Mouse (Mus musculus) heart, adult 11 months (tissue): ENCODE data around the gene Sugt1.

Experiments used
- DNase-seq: peaks from one replicate; pipeline ENCODE4 v3.0.0; 2022

The Sugt1 gene

DNA sequence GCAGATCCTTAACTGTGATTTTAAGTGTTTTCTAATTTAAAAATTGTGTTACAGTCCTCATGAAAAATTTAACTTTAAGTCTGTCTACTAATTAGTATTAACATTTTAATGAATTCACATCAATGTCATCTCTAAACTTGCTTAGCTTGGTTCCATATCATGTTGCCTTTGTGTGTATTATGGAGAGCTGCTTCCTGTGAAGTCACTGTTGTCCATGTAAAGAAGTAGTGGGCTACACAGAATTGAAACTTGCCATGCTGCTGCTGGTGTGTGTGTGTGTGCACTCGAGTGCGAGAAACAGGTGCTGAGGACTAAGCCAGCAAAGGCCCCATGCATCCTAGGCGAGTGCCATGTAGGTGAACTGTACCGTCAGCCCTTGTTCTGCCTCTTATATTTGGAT lies 19.9 kb downstream of the Sugt1 start:
- DNase-seq: peak; percentile 75

DNA sequence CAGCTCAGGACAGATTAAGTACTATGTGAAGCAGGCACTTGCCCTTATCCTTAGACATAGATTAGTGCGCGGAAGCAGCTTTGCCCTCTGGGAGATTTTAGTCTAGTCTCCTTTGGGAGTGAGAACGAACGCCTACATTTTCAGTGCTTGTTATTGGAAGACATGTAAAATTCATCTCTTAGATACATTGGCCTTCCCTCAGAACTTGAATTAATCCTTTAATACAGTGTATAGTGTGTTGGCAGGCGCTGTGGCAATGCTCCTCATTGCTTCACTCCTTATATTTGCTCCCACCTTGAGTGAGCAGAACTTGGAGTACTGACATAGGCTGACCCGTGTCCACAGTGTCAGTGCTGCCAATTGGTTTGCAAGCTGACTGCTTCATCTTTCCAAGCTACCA lies 20.8 kb downstream of the Sugt1 start:
- DNase-seq: no peak

DNA sequence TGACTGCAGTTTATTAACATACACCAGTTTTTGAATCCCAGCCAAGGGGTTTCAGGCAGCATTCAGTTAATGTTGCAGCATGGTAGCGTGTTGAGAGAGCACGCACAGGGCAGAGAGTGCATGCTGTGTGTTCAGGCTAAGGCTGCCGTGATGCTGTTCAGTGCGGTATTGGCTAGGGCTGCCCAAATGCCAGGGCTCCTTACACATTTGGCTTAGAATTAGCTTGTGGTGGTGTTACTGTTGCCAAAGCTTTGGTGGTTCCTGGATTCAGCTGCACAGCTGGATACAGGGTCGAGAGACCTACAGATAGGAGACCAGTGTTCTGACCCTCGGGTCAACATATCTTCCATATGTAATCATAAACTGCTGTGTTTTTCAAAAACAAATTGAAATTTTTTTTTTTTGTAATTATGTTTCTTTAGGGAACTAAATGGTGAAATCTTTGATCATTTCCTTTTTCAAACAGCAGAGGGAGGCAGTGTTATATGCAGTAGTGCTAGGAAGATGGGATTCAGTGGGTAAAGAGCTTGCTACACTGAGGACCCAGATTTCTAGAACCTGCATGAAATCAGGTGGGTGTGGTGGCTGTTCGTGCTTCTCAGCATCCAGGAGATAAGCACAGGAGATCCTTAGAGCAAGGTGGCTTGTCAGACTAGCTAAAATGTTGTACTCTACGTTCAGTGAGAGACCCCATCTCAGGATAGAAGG lies 29.8 kb downstream of the Sugt1 start:
- peak; percentile 90 for DNase-seq

DNA sequence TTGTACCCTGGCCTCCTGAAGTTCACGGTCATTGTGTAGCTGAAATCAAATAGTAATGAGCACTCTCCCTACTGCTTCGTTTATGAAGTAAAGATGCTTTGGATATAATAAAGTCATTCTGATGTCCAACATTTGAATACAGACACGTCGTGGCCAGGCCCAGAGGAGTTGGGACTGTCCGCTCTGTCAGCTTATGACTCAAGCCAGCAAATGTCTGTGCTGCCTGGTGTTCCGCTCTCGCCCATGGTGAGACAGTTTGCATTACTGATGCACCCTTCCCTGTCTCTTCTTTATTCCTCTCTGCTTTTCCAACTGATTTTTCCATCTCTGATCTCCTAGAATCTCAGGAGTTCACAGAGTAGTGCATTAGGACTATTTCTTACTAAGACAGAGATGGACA lies 32.3 kb downstream of the Sugt1 start:
- DNase-seq: no peak

DNA sequence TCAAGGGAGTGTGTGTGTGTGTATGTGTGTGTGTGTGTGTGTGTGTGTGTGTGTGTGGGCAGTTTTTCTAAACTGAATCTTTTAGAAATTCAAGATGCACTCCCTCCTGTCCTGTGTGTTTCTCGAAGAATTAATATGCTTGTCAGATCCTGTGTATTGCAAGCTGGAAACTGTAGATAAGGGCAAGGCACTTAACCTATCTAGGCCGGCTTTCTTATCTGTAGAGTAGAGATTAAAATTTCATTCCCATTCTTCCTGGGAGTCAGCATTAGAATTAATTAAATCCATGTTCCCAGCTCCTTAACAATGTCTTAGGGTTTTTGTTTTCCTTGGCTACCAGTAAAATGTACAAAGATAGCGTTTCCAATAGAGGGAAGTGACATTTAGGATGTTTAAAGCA lies 33.7 kb downstream of the Sugt1 start:
- DNase-seq: no peak

DNA sequence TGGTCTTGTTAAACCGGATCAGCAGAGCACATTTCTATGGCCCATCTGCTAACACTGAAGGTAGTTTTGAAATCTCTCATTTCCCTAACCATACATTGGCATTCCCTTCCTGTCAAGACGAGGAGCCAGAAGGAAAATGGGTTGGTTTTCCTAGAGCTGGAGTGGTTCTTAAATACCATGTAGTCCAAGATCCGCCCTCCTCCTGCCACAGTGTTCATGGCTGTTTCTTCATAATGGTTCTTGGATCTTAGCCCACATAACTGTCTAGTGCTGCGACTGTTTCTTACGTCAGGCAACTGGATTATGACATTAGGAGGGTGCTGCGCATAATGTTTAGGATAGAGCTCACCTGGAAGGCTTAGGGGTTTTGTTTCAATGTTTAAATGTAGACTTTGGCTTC lies 44.8 kb downstream of the Sugt1 start:
- DNase-seq: no peak

DNA sequence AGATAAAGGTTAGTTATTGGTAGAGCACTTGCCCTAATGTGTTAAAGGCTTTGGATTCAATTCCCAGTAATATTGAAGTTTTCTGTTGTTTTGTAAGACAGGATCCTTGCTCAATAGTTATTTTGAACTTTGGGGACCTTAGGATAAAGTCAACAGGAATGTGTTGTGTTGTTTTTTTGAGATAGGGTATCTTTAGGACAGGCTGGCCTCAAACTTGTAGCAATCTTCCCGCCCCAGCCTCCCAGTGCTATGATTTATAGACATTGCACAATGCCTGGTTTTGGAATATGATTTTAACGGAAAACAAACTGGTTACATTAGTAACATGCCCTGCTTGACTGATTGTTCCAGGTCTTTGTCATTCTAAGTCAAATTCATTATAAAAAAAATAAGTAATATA lies 45.7 kb downstream of the Sugt1 start:
- peak; percentile 92 for DNase-seq

DNA sequence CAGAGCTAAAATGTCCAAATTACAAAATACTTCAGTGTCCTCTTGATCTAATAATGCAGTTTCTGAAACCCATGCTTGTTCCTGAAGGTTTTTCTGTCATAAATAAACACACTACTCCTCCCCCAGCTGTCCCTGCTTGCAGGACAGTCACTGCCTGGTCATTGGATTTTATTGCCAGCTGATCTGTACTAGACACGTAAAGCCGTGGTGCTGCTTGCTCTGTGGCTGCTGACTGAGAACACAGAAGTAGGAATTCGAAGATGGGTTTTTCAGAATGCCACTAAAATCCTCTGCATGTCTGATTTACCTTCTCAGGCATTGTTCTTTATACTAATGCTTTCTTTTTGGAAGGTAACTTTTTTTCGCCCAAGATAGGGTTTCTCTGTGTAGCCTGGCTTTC lies 49.3 kb downstream of the Sugt1 start:
- peak; percentile 85 for DNase-seq

DNA sequence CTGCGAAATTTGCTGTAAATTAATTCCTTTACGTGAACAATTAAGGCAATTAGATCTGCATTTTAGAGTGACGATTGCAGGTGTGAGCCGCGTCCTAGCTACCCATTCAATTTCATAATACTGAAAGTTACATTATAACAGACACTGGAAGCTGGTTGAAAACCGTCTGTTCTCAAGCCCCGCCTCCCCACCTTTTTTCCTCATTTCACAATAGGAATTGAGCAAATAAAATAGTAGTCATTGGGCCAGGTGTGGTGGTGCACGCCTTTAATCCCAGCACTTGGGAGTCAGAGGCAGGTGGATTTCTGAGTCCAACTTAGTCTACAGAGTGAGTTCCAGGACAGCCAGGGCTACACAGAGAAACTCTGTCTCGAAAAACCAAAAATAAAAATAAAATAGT lies 54.6 kb downstream of the Sugt1 start:
- no peak for DNase-seq

DNA sequence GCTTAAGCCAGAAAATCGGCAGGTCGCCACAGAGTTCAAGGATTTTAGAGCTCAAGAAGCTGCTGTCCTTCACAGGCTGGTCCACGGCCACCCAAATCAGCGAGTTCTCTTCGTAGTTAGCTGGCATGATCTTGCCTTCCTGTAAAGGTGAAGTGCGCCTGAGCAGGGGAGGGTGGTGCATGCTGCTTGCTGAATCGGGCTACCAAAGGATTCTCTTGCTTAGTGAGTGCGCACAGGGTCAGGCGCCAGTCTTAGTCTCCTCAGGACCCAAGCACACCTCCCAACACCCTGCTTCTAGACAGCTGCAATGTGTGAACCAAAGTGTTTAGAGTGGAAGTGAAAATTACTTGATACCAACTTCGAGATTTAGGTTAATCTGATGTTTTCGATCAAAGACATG lies 57.9 kb downstream of the Sugt1 start:
- peak; percentile 70 for DNase-seq

DNA sequence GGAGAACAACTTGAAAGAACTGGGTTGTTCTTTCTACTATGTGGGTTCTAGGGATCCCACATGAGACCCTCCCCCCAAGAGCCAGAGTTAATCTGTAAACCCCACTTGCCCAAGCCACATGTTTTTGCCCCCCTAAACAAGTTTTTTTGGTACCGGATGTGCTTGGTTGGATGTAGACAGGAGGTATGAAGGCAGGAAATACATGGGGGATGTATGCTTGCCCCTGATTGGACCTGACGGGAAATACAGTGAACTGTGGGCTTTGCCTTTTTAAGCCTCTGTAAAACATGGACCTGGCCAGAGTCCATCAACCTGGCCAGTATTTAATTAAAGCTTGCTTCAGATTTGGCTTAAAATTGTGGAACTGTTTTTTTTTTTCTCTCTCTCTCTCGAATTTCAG lies 62.2 kb downstream of the Sugt1 start:
- DNase-seq: peak; percentile 70

DNA sequence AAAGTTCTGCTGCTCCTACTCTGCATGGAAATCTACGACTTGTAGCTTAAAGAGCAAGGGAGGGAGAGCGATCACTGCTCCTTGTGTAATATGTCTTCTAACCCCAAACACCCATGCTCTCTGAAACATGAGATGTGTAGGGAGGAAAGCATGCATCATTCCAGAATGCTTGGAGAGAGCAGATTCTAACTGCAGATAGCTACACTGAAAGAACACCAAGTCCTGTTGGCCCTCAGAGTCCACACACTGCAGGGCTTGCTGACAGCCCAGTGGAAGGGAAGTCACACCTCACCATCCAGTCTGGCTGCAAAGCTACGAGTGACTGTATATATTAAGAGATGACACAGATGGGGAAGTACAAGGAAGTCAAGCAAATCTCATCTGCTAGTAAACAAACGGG lies 65.2 kb downstream of the Sugt1 start:
- DNase-seq: peak; percentile 84

DNA sequence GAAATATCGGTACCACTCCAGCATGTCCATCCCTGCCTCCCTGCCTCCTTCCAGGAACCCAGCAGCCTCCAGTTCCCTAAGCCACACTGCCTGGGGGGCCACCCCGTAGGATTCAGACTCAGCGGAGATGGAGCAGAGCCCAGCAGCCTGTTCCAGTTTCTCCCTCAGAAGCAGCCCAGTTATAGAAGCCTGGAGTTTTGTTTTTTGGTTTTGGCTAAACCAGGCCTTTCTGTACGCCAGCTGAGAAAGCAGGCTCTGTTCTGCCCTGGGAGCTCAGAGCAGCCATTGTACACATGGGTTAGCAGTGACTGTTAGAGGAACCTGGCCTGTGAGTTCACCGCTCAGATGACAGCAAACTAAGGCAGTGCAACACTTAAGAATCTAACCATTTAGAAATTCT lies 70.8 kb downstream of the Sugt1 start:
- peak; percentile 98 for DNase-seq

DNA sequence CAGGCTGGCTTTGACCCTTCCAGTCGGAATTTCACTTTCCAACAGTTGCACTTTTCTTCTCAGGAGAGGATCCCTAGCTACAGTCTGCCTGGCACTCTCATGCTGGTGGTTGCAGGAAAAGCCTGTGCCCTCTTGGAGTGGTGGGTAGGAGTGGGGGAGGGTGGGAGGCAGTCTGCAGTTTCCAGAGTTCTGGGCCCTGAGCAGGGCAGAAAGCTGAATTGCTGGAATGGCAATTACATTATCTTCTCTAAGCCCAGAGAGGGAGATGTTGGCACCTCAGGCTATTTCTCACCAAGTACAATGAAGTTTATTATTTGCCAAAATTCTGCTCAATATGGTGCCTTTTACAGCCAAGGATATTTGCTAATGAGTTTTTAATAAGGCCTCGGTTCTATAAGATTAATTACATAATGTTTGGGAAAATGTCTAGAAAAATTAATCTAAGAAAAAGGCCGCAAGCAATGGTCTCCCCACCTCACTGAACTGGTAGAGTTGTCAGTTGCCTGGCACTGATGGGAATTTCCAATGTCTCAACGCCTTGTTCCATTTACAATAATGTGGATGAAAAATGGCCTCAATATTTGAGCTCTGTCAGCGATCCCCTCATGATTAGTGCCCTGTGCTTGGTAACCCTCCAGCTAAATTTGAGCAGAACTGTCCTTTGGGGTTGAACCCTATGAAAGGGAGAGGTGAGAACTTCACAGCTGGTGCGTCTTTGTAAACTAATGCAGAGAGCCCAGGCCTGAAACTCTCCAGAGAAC lies 71.4 kb downstream of the Sugt1 start:
- DNase-seq: no peak

DNA sequence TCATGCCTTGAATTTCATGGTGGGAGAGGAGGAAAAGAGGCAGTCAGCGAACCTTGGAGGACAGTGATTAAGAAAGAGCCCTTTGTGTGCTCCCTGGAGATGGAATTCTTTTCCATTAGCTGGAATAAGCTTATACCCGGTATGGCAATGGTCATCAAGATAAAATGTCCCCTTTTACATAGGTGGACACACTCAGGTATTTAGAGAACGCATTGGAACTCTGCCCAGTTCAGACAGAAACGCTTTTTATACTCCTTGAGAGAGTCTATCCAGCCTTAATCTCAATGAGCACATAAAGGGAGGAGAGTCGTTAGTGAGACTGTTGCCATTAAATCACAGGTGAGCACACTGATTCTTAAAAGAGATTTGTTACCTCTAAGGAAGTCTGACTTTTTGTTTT lies 73.0 kb downstream of the Sugt1 start:
- no peak for DNase-seq

DNA sequence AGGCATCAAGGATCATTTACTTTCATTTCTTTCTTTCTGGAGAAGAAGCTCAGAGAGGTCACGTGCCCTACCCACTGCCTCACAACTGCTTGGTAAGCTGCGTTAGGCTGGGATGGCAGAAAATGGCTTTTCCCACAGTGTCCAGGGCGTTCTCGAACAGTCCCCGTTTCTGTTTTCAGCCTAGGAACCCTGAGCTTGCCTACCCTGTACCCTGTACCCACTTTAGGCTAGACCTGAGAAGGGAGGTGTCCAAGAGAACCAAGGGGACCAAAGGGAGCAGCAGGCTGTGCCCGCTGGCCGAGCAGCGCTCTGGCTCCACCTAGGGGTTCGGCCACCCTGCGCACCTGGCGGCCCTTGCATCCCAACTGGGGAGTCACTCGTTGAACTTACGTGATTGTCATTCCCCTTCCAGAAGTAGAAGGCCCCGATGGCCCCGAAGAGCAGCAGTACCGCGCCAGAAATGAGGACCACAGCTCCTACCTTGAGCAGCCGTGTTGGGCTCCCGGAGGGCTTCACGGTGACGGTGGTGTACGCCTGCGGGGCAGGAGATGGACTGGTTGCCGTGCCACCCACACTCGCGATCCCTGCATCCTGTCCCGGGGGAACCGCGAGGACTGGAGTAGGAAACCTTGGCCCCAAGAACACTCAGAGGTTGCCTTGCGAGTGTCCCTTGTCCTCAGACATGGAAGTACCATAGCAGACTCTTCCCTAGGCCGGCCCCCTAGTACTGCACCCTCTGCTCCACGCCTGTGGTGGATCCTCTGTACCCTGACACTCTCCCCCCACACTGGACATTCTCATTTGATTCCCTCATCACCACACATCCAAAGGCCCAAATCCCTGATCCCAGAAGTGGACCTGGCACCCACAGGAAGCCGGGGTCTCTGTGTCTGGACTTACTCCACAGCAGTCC lies 73.8 kb downstream of the Sugt1 start:
- peak; percentile 95 for DNase-seq

DNA sequence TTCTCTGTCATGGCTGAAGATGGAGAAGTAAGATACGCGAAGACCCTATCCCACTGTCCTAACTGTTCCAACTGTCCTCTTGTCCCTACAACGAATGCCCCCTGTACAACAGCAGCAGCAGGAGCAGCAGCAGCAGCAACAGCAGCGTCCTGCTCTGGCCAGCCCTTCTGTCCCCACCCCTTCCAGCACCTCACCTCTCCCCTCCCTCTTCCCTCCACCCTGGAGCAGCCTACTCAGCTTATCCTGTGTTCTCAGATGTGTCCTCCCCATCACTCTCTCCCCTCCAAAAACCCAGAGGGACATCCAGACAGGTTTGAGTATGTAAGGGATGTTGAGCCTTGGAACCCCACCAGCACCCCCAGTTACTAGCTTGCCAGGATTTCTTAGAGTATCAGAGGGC lies 74.5 kb downstream of the Sugt1 start, which contains the start of gene Cnmd:
Cnmd (minus strand) TSS at position 170 of the 400 bp plus-strand sequence.
- no peak for DNase-seq

DNA sequence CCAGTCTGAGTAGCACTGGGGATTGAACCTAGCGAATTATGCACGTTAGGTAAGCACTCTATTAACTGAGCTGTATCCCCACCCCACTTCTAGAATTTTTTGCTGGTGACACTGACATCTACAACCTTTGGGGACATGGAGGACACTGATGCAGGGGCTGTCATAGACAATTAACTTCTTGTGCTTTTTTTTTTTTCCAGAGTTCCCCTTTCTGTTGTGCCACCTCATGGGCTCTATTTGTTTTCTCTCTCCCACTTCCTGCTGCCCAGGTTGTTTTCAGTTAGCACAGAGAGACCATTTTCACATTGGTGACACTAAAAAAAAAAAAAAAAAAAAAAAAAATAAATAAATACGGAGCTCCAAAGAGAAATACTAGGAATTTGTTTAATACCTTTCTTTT lies 83.5 kb downstream of the Sugt1 start:
- DNase-seq: no peak

DNA sequence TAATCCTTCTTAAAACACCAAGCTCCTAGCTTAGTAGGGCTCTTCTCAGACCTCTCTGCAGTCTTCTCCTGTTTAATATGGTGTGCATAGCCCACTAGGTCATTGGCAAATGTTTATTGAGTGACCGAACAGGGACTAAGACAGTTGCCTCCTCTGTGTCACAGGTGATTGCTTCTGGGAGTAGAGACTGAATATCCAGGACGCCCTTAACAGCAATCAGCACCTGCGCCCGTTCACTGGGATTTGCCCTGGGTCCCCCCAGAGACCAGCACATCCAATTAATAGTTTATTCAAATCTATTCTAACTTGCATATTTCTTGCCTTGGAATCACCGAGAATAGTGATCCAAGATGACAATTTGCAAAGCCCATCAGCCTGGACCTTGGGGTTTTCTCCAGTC lies 85.1 kb downstream of the Sugt1 start:
- no peak for DNase-seq

DNA sequence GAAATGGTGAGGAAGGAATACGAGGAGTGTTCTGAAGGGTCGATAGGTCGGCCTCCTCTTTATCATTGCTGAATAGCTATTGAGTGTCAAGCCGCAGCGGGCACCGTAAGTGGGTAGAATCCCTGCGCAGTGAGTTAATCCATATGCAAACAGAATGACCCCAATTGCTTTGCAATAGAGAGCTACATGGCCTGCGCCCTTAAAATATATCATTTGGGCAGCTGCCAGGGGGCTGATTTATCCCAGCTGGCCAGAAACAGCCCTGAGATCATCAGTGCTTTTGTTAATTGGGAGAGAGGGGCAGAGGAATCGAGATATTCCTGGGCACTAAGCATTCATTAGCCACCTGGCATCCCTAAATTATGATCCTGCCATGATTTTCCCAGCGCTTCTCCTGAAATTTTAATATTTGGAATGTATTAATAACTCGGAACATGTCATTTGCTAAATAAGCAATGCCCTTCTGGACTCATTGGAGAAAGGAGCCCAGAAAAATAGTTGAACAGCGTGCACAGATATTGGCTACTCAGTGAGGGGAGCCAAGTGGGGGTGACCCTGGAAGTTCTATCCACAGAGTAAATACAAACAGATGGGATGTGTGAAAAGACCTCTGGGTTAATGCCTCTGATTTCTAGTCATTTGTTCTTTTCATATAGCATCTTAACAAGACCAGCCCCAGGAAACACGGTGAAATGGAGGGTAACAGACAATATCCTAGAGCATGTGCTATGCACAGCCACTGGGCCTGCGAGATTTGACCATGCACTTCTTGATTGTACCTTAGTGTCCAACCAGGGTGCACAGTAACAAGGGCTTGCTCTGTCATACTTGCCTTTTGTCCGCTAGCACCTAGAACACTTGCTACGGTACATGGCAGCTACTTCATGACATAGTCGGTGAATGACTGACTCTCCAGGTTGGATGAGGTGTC lies 85.9 kb downstream of the Sugt1 start:
- no peak for DNase-seq

DNA sequence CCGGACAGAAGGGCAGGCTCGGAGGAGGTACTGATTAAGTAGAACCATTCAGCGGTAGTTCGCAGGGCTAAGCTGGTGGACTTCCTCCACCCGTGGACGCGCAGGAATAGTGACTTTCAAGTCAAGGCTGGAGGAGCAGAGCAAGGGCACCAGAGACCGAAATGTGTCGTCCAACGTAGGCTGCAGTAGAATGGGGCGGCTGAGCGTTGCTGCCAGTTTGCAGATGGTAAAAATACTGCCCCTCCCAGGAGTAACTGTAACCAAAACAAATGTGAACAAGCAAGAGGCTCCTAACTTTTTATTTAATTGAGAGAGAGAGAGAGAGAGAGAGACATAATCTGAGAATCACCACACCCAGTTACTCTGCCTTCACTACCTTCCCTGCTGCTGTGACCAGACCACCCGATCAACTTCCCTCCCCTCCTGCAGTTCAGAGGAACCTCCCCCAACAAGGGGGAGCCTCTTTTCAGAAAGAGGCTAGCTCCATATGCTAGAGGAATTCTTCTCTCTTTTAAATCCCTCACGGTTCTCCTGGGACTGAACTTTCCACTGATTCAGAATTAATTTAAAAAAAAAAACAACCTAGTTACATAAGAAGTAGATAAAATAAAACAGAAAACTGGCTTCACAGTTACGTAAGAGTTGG lies 89.7 kb downstream of the Sugt1 start:
- no peak for DNase-seq
